Mouse (Mus musculus) lung, embryonic 14.5 days (tissue): ENCODE data around the gene Letm1. TPM values are rescaled to one million over a fixed set of nuclear protein-coding genes. Genes with fewer than 3 reads are reported as not detected.

Experiments used
- ATAC-seq: fragments of 200-750 bp; cut with Nextera tagmentation; 2 replicates; pipeline ENCODE4 v1.8.0; 2017; ENCODE audit warnings: mild to moderate bottlenecking, moderate TSS enrichment, moderate library complexity; ENCODE audit not compliant: insufficient read depth
- DNase-seq: peaks from one replicate; pipeline ENCODE4 v3.0.0-alpha.2; 2015
- H3K27ac ChIP-seq: fragments of 300-500 bp; sonication (generic); 2 replicates; pipeline ENCODE4 v1.5.1; 2014; ENCODE audit warnings: low read depth, mild to moderate bottlenecking, moderate library complexity
- H3K27me3 ChIP-seq: fragments of 300-500 bp; sonication (generic); 2 replicates; pipeline ENCODE4 v1.6.1; 2014; ENCODE audit warnings: low read length, control low read depth; ENCODE audit not compliant: insufficient read depth
- H3K36me3 ChIP-seq: fragments of 300-500 bp; sonication (generic); 2 replicates; pipeline ENCODE4 v1.6.1; 2014; ENCODE audit warnings: control low read depth; ENCODE audit not compliant: insufficient read depth
- H3K4me1 ChIP-seq: fragments of 300-500 bp; sonication (generic); 2 replicates; pipeline ENCODE4 v1.6.1; 2014; ENCODE audit warnings: antibody characterized with exemption, control low read depth; ENCODE audit not compliant: insufficient read depth
- H3K4me2 ChIP-seq: fragments of 300-500 bp; sonication (generic); 2 replicates; pipeline ENCODE4 v1.6.1; 2014; ENCODE audit warnings: mild to moderate bottlenecking
- H3K4me3 ChIP-seq: fragments of 300-500 bp; sonication (generic); 2 replicates; pipeline ENCODE4 v1.5.1; 2014; ENCODE audit warnings: low read depth, low read length
- H3K9ac ChIP-seq: fragments of 300-500 bp; sonication (generic); 2 replicates; pipeline ENCODE4 v1.6.1; 2014
- H3K9me3 ChIP-seq: fragments of 300-500 bp; sonication (generic); 2 replicates; pipeline ENCODE4 v1.6.1; 2016; ENCODE audit warnings: low read depth, low read length, control low read depth
- CTCF ChIP-seq: IDR thresholded peaks from 2 replicates; pipeline ENCODE4 v1.5.1; 2016; ENCODE audit warnings: antibody characterized with exemption, low read depth
- WGBS: fragments of 180-500 bp; shearing (Covaris S2); extraction: QIAGEN DNeasy Blood & Tissue Kit; methylation state at CpG from one replicate; pipeline ENCODE4 v1.1.7; 2014; 5-methylcytosine and 5-hydroxymethylcytosine counted together
- polyA plus RNA-seq: library from polyadenylated mRNA; unstranded; fragments of >200 nt; fragmentation: Nextera tagmentation; extraction: Ambion mirVana; gene quantifications from 2 replicates; pipeline ENCODE4 v1.2.1, GENCODE M21; 2014

Letm1 gene
- polyA plus RNA-seq = 50.2 and 53.7 TPM in 2 replicates

GRCm38 (mm10) chr5:33782345-33782998 lies at the start of gene Letm1:
TSS of gene Letm1 (minus strand) at chr5:33782817.
- peak; percentile 100 for ATAC-seq
- H3K4me1 ChIP-seq = peaks cover 7% of the 10 kb centered on the region
- peak within 1 kb of the TSS; percentile 79 for H3K9ac ChIP-seq
- H3K27ac ChIP-seq = peak within 1 kb of the TSS; percentile 79
- H3K9me3 ChIP-seq = no peaks in the 10 kb centered on the region
- no peaks in the 10 kb centered on the region for H3K27me3 ChIP-seq
- H3K36me3 ChIP-seq = peaks cover 10% of the 10 kb centered on the region
- H3K4me3 ChIP-seq = peak within 1 kb of the TSS; percentile 90
- TF ChIP-seq CTCF = 0 out of 2 replicates have a peak, but pooled peaks have one; percentile 12
- DNase-seq = peak; percentile 96
- WGBS = under 1% methylated on average over 65 of the region's 65 CpGs
- peak within 1 kb of the TSS; percentile 89 for H3K4me2 ChIP-seq

- no peak for ATAC-seq
- WGBS = 85% methylated on average over 1 of the region's 1 CpGs
- peak; percentile 52 for TF ChIP-seq CTCF
These were observed 48.2 kb upstream of the Letm1 start for GRCm38 (mm10) chr5:33830832-33831231.

GRCm38 (mm10) chr5:33829958-33830357 lies 47.3 kb upstream of the Letm1 start:
- no peak overlapping the region for H3K27ac ChIP-seq
- WGBS = 84% methylated on average over 3 of the region's 3 CpGs
- no peaks in the 10 kb centered on the region for H3K4me1 ChIP-seq
- no peak overlapping the region for H3K4me3 ChIP-seq
- TF ChIP-seq CTCF = no peak
- no peak overlapping the region for H3K4me2 ChIP-seq
- no peaks in the 10 kb centered on the region for H3K27me3 ChIP-seq
- peaks cover 6% of the 10 kb centered on the region; the same call in 1 of the 2 replicates for H3K36me3 ChIP-seq
- no peak overlapping the region for H3K9ac ChIP-seq
- no peaks in the 10 kb centered on the region for H3K9me3 ChIP-seq
- DNase-seq (no peak), ATAC-seq (no peak)

More at GRCm38 (mm10) chr5:33830832-33831231, 48.2 kb upstream of the Letm1 start:
- Histone ChIP-seq H3K9me3 (no peaks in the 10 kb centered on the region), H3K4me2 (no peak overlapping the region), H3K9ac (no peak overlapping the region), H3K4me3 (no peak overlapping the region), H3K27me3 (no peaks in the 10 kb centered on the region), H3K4me1 (no peaks in the 10 kb centered on the region), H3K36me3 (no peaks in the 10 kb centered on the region), H3K27ac (no peak overlapping the region)
- peak; percentile 12 for DNase-seq

- H3K9me3 ChIP-seq = no peaks in the 10 kb centered on the region
- no peak overlapping the region for H3K4me3 ChIP-seq
- TF ChIP-seq CTCF = no peak
- H3K27me3 ChIP-seq = no peaks in the 10 kb centered on the region
- H3K36me3 ChIP-seq = peaks cover 12% of the 10 kb centered on the region; the same call in 1 of the 2 replicates
- WGBS = 79% methylated on average over 8 of the region's 8 CpGs
- ATAC-seq (no peak), DNase-seq (no peak)
- no peak overlapping the region for H3K27ac ChIP-seq
- no peaks in the 10 kb centered on the region; the same call in 1 of the 2 replicates for H3K4me1 ChIP-seq
- no peak overlapping the region for H3K4me2 ChIP-seq
- no peak overlapping the region for H3K9ac ChIP-seq
These were observed 45.5 kb upstream of the Letm1 start for GRCm38 (mm10) chr5:33828107-33828506.

GRCm38 (mm10) chr5:33826001-33826400 lies 43.4 kb upstream of the Letm1 start:
- Histone ChIP-seq H3K9me3 (no peaks in the 10 kb centered on the region), H3K9ac (no peak overlapping the region), H3K27me3 (no peaks in the 10 kb centered on the region), H3K4me2 (no peak overlapping the region), H3K27ac (no peak overlapping the region), H3K36me3 (peaks cover 12% of the 10 kb centered on the region; the same call in 1 of the 2 replicates), H3K4me3 (no peak overlapping the region), H3K4me1 (peaks cover 7% of the 10 kb centered on the region; the same call in 1 of the 2 replicates)
- DNase-seq (no peak), ATAC-seq (no peak)
- TF ChIP-seq CTCF = no peak

GRCm38 (mm10) chr5:33822456-33822855 lies 39.8 kb upstream of the Letm1 start:
- Histone ChIP-seq H3K27ac (no peak overlapping the region), H3K9ac (peak overlapping the region; percentile 98), H3K9me3 (no peaks in the 10 kb centered on the region), H3K4me1 (peaks cover 10% of the 10 kb centered on the region; the same call in 1 of the 2 replicates), H3K36me3 (peaks cover 12% of the 10 kb centered on the region; the same call in 1 of the 2 replicates), H3K4me3 (peak overlapping the region; percentile 99), H3K4me2 (peak overlapping the region; percentile 85), H3K27me3 (no peaks in the 10 kb centered on the region)
- DNase-seq (no peak), ATAC-seq (no peak)
- 24% methylated on average over 3 of the region's 3 CpGs for WGBS
- no peak for TF ChIP-seq CTCF

- no peak for TF ChIP-seq CTCF
- peak overlapping the region; percentile 98 for H3K9ac ChIP-seq
- no peak overlapping the region for H3K27ac ChIP-seq
- H3K4me1 ChIP-seq = peaks cover 10% of the 10 kb centered on the region; the same call in 1 of the 2 replicates
- no peaks in the 10 kb centered on the region for H3K27me3 ChIP-seq
- peaks cover 12% of the 10 kb centered on the region; the same call in 1 of the 2 replicates for H3K36me3 ChIP-seq
- ATAC-seq (no peak), DNase-seq (peak; percentile 5)
- H3K4me3 ChIP-seq = peak overlapping the region; percentile 99
- WGBS = 20% methylated on average over 2 of the region's 2 CpGs
- no peaks in the 10 kb centered on the region for H3K9me3 ChIP-seq
- H3K4me2 ChIP-seq = peak overlapping the region; percentile 85
These were observed 39.3 kb upstream of the Letm1 start for GRCm38 (mm10) chr5:33821901-33822427.
